Mouse (Mus musculus) ES-E14 (cell line): ENCODE measurements around the gene Ttc34.

Experiments
- HCFC1 ChIP-seq: IDR thresholded peaks from 2 replicates; pipeline ENCODE4 v1.6.1; 2012; ENCODE audit warnings: low read length, inconsistent platforms, borderline replicate concordance; ENCODE audit not compliant: insufficient read depth
- MAFK ChIP-seq: IDR thresholded peaks from 2 replicates; pipeline ENCODE4 v1.6.1; 2014; ENCODE audit warnings: mild to moderate bottlenecking, low read depth, low read length, inconsistent platforms; ENCODE audit not compliant: insufficient read depth
- ZC3H11A ChIP-seq: IDR thresholded peaks from 2 replicates; pipeline ENCODE4 v1.6.1; 2012; ENCODE audit warnings: low read depth, mild to moderate bottlenecking, inconsistent platforms, low read length, borderline replicate concordance
- ZNF384 ChIP-seq: IDR thresholded peaks from 2 replicates; pipeline ENCODE4 v1.6.1; 2012; ENCODE audit warnings: low read depth, low read length, inconsistent platforms

DNA sequence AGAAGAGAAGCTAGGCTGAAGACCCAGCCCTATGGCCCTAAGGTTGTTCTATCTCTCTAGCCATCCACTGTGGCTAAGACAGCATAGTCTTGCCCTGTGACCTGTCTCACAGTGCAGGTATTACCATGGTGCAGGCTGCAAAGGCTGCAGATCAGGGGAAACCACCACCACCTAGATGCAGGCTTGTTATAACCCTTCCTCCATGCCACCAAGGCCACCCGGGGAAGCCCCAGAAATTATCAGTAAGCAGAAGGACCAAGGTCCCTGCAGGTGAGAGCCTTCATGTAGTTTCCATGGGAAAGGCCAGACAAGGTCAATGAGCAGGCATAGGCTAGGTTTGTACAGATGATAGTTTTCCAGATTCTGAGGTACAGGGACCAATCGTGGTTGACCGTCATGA lies 76.6 kb downstream of the Ttc34 start:
- no peak for TF ChIP-seq MAFK
- no peak for TF ChIP-seq ZC3H11A
- no peak for TF ChIP-seq HCFC1
- TF ChIP-seq ZNF384, result no peak
